Mouse (Mus musculus): Measurements from ENCODE around the gene Iqsec1. TPM values are rescaled to one million over a fixed set of nuclear protein-coding genes. Genes with fewer than 3 reads are reported as not detected.

Gene Iqsec1
- total RNA-seq, 1 experiment from 2014 or later = 86.8 TPM

DNA sequence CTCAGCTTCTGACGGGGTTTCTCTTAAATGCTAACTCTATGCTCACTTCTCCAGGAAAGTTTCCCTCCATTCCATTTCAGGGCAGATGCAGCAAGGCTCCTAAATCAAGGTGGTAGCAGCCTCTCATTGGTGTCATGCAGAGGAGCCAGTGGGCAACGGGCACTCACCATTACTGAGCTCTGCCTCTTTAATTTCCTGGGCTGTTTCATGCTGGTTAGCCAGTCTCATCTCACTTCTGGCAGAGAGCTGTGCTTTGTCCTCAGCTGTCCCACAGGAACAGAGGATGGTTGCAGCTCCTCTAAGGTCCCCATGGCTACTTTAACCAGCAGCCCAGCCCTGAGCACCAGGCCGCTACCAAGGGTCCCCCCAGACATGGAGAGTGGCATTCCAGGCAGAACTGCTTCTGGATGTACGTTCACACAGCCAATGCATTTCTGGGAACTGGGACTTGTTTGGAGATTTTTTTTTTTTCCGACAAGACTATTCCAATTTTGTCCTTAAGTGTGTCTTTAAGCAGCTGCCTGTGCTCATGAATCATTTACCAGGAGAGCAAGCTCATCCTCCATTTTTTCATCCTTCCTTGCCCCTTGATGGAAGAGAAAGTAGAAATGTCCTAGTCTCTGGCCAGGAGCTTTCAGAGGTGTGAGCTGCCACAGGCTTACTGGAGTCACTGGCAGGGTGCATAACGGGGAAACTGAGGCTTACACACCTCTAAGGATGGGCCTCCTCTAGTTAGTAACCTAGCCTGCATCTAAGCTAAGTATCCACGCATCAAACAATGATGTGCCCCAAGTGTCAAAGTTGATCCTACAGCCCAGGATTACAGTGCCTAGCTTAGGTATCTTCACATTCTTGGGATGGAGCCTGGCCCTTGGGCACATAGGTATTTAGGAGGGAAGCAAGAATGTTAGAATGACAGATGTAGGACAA is 98.9 kb downstream of the Iqsec1 start:
- DNase-seq = no peak

DNA sequence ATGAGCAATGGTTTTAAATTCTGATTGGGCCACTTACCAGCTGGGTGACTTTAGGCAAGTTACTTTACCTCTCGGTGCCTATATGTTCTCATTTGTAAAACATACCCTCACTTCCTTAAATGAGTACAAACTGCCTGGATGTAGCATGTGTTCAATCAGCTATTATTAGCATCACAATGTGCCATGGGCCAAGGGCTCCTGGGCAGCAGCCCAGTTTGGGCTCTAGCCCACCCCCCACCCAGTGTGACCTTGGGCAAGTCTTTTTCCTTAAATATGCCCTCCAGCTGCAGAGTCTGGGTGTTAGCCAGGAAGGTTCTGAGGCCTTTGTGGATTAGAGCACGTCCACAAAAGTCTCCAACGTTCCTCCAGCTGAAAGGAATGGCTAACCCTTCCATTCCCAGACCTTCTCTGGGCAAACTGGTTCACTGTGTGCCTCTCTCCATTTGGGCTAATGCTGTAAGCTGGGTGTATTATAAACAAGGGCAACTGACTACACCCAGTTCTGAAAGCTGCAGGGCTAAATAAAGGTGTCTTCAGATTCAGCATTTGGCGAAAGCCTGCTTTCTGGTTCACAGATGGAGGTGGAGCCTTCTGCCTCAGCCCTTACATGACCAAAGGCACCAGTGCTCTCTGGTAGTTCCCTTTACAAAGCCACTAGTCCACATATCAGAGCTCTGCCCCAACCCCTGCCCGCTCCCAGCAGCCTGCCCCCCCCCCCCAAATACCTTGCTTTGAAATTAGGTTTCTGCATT is 101.3 kb downstream of the Iqsec1 start:
- DNase-seq = no peak

DNA sequence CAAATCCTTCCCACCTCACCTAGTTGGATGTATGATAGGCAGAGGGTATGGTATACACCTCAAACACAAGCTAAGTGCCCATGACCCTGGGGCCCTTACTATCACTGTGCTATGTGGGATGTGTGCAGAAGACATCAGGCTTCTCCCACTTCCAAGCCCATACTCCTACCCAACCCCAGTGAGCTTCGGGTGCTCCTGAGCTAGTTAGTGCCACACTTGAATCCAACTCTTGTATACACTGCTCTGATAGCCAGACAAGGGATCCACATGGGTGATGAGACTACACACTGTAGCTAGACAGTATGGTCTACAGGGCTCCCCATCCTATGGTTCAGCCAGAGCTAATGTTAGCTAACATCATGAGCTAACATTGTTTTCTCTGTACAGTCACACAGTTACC is 102.9 kb downstream of the Iqsec1 start:
- no peak for DNase-seq

DNA sequence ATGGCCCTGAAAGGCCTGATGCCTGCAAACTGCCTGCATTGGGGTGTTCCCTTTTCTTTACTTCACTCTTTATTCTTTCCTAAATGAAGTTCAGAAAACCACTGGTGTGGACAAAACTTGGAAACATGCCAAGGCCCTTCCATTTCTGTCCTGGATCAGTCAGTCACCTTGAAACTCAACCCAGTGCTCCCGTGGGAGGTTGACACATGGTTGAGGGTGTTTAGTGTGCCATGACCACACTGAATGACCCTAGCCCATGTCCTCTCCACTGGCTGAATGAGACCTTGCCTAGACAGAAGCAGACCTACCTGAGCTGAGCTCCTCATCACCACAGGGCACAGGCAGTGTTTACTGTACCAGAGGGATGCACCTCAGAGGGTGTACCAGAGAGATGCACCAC is 103.9 kb downstream of the Iqsec1 start:
- DNase-seq = peak; percentile 31

DNA sequence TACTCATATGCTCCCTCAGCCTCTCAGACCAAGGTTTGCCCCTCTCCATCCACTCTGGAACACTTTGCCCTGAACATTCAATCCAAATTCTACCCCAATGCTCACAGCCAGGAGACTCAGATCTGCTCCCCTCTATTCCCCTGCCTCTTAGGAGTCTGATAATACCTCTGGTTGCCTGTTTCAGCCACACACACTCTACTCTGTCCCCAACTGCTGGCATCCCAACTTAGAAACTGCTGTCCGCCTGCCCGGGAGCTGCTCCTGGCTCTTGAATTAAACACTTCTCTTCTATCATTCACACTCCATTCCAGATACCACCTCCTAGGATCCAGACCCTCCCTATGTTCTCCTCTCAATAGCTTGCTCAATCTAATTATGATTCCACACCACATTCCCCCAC is 107.5 kb downstream of the Iqsec1 start:
- no peak for DNase-seq

DNA sequence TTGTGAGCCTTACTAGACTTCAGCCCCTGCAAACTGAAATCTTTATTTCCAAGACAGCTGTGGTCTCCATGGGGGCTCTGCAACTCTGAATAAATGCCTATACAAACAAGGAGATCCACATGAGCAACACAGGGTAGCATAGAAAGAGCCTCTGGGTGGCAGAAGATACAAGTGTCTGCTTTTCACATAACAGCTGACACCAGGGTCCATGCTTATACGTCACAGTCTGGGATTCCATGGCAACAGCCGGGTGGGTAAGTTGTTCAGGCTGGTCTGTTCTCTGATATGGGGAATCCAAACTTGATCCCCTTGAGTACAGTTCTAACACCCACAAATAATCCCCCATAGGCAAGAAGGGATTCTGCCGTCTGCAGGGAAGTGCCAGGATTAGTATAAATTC is 108.1 kb downstream of the Iqsec1 start:
- DNase-seq = no peak

DNA sequence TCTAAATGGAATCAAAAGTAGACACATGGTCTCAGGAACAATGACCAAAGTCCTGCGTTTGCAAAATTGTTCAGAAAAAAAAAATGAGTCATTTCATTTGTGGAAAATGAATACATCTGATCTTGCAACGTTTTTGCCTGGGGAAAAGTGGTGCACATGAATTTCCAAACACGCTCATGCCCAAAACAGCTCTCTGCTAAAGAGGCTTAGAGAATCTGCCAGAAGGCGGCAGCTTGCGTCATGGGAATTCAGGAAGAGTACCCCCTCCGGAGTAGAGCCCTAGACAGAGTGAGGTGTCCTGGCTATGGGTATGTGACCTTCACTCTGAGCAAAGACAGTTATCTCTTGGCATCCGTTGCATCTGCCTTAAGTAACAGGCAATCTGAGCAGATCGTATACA is 116.9 kb downstream of the Iqsec1 start:
- no peak for DNase-seq

DNA sequence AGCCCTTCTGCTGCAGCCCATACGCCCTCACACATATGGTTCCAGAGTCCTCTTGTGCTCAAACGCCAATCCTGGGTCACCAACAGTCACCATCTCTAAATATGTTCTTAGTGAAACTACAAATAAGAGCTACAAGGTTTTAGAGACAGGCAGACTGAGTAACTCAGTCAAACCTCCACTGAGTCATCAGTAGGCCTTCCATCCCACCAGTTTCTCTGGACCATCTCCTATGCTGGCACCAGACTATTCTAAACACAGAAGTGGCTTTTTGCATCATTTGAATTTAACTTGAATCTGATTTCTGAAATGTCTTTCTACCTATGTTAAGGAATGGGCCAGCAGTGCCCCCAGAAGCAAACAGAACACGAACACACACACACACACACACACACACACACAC is 120.5 kb downstream of the Iqsec1 start:
- no peak for DNase-seq

DNA sequence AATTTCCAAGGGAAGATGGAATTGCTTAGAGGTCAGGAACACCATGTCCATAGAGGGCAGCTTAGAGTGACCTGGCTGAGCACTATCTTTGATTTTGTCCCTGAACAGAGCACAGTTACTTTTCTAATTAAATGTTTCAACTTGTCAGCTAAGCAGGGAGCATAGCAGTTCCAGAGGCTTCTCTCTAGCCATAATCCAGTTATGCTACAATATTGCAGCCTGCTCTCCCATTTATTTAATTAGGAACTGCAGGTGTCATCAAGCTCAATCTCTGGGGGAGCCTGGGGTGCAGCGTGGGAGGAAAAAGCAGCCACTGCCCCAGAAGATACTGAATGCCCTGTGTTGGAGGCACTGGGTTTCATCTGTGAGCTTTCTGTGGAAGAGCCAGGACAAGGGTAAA is 127.1 kb downstream of the Iqsec1 start:
- DNase-seq = no peak

DNA sequence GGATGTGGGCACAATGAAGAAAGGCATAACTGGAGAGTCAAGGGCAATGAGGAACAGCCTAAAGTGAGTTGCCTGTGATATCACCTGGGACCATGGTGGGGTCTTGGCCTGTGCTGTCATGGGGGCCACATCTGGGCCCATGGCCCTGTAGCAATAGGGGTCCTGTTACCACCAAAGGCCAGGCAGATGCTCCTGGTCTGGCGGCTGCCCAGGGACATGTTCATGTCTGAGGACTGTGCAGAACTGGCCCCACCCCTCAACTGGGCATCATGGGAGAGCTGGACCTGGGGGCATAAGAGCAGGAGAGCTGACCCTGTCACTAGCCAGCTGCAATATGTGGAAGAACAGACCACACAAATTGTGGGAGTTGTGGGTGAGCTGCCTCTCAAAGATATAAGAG is 130.6 kb downstream of the Iqsec1 start:
- DNase-seq = no peak

DNA sequence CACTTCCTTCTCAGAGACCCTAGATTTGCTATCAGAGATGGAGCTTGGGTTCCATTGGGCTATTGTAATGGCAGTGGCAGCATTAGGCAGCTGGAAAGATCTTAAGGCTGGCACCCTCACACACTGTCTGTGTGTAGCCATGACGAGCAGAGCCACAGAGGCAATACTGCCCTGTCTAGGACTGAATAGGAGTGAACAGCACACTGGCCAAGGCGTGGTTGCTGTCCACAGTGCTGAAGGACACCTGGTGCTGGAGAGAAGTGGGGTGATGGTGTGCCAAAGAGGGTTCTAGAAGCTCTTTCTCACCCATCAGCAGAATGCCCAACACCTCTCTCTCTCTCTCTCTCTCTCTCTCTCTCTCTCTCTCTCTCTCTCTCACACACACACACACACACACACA is 136.1 kb downstream of the Iqsec1 start:
- DNase-seq = peak; percentile 49

DNA sequence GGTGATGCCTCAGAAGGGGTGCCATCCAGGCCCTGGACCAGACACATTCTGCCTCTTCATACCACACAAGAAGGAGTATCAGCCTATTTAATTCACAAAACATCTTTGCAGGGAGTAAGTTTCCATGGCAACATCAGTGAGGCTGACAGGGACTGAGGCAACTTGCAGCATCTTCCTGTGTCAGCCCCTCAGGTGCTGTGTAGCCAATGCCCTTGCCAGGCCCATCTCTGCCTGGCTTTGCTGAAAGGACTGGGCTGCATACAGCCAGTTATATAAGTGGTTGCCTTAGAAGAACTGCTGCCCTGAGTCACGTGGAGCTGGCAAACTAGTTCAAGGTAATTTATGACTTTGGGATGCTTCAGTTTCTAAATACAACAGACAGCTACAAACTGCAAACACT is 140.4 kb downstream of the Iqsec1 start:
- no peak for DNase-seq

DNA sequence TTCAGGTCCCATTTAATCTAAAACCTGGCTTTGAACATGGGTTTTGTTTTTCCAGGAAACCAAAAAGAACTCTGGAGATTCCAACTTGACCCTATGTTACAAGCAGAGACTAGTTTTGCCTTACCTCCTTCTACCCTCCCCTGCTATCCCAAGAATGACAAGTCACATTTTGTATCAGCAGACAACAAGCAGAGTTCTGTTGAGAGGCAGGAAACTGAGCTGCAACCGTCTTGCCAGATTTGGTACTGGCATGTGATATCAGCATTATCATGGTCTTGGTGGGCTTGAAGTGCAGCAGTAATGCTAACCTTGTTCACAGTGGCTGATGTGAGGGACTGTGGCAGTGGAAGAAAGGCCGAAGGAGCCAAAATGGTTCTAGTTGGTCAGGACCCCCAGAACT is 141.0 kb downstream of the Iqsec1 start:
- DNase-seq = no peak

DNA sequence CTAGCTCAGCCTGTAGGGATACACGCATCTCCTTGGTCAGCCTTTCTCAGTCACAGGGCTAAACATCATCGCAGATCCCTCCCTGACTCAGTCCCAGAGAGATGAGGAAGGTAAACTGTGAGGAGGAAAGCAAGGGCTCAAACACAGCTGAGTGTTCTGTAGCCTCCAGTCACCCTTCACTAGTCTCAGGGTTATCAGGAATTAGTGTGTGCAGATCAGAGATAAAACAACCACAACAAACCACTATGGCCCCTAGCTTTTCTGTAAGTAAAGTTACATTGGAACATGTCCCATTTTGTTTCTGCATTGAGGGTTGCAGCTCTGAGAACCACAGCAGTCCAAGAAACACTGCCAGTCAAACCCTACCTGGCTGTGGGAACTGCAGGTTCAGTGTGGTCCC is 148.5 kb downstream of the Iqsec1 start:
- no peak for DNase-seq

DNA sequence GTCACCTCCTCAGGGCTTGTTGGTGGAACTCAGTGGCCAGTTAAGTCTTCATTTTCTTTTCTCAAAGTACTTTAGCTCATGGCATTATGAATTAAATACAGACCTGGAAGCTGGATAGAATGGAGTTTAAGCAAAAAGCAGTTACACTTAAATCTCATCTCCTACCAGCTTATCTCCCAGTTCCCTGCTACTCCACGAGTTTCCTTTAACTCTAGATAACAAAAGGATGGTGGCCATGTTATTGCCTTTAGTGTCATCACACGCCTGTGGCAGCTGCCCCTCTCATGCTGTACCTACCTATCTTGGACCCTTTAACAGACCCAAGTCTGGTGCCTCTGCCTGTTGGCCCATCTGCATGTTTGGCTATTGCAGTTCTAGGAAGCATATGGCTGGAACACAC is 151.7 kb downstream of the Iqsec1 start:
- no peak for DNase-seq

DNA sequence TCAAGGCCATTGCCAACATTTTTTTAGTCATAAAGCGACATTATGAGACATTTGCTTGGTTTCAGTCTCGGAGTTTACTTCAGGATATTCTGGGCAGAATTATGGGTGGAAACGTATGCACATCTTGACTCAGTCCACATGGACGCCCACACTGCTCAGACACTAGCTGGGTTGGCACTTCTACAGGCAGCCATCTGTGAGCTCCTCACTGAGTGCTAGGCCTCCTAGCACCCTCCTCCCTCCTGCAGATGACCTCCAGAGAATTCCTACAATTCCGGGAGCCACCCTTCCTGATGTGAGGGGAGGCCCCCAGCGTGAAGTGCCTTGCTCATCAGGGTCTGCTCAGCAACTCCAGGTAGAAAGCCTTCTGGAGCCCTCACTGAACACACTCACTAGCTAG is 158.9 kb downstream of the Iqsec1 start:
- no peak for DNase-seq

DNA sequence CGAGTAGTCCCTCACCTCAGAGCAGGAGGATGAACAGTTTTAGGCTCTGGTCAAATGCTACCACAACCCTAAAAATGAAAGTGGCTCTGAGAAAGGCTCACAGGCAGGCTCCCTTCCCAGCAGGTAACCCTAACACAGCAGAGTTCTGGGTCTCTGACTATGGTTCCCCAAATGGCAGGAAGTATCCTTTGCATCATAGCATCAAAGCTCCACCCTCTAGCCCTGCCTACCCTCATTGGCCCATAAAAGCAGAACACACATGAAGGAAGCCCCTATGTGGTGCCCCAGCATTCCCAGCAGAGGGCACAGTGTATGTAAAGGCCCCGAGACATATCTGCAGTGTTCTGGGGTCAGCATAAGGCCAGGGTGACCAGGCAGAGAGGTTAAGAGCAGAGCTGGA is 163.4 kb downstream of the Iqsec1 start:
- DNase-seq = no peak

DNA sequence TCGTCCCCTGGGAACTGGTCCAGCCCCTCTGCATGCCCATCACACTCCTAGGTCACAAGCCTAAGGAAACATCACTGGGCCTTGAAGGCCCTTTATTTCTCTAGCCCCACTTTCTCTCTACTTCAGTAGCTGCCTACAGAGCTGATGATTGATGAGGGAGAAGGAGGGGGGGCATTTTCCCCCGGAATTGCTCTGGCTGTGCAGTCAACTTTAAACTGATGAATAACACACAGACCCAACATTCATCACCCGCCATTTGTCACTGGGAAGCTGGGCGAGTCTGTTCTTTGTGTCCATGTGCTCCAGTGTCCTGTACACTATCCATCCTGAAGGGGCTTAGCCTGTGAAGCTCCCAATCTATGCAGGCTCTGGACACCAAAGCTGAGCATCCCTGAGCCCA is 165.2 kb downstream of the Iqsec1 start:
- no peak for DNase-seq

DNA sequence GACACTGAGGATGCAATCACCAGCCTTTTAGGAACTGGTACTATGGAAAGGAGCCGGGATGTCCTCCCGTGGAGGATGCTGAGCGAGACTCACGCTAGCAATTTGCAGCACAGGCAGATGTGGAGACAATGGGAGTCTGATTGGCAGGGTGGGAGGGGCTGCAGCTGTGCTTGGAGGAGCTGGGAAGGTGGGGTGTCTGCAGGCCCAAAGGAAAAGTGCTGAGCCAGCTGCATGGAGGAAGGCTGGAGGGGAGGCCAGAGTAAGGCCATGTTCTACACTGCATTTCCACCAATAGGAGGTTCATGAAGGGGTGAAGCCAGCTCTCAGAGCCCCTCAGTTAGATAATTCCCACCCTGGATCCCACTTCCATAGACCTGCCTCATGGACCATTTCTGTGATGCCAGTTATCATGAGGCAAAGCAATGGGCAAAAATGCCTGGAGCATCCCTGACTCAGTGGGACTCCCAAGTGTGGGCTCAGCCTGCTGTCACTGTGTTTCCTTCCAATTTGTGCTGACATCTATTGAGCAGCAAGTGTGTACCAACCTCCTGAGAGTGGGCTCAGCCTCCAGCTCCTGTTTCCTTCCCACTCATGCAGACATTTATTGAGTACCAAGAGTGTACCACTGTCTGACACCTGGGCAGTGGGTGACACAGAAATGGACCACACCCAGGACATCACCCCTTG is 166.4 kb downstream of the Iqsec1 start:
- no peak for DNase-seq

DNA sequence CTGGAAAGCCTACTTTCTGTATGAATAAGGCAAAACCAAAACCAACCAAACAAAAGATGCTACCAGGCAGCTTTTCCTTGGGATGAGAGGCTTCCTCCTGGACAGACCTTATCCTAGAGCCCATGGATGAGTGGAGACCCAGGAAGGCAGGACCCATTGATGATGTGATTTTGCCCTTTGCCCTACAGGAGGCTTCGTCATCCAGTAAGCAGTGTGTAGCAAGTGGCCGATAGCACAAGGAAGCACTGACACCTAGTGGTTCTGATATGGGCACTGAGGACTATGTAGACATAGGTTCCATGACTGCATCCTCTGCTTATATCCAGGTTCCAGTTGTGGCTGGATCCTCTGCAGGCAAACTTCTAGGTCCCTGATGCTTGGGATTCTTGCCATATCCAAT is 168.6 kb downstream of the Iqsec1 start:
- no peak for DNase-seq

DNA sequence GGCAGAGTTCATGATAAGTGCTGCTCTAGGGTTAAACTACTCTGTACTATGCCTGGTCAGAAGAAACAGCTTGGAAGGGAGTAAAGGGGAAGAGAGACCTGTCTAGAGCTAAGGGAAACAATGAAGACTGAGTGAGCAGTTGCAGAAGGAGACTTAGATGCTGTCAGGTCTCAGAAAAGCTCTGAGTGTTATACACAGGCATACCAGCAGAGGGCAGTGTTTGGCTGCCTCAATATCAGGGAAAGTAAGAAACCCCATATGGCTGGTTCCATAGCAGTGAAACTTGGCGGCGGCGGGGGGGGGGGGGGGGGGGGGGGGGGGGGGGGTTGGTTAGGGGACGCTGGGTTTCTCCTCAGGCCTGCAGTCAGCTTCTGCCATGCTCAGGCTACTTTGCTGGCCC is 169.5 kb downstream of the Iqsec1 start:
- peak; percentile 81 for DNase-seq

DNA sequence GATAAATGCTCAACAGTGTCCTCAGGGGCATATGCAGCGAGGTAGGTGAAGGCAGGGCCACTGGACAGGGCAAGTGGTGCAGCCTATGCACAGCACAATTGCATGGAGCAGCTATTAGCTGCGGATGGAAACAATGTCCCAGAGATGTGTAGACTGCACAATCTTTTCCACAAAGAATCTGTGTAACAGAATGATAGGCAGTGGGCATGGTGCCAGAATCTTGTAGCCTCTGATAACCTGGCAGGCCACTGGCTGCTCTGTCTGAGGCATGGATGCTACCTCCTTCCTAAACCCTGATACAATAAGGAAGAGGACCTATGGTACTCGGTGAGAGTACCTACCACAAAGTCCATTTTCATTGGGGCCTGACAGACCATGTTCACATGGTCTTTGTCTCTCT is 171.9 kb downstream of the Iqsec1 start:
- no peak for DNase-seq

DNA sequence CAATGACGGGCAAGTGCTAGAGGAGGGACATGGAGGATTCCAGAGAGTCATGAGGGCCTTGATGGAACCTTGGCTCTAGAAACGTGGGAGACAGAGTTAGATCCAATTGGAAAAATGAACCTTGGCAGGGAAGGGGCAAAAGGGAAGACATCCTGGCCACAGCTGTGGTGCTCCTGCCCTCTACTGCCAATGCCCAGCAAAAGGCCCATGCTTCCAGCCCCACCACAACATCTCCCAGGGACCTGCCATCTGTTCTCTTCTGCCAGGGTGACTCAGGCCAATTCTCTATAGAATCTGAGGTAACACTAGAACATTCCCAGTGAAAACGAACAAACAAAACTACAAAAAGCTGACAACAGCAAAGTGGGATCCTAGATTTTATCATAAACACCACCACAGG is 173.1 kb downstream of the Iqsec1 start:
- no peak for DNase-seq

Data from adrenal gland, postnatal 14 days (tissue).